Mouse (Mus musculus) olfactory bulb, adult 2 months (tissue): ENCODE measurements around the gene Hacd2.

ENCODE experiments used
- CTCF ChIP-seq: fragments of 200-500 bp; IDR thresholded peaks from 2 replicates; pipeline ENCODE4 v1.5.1; 2012; ENCODE audit warnings: low read depth, mild to moderate bottlenecking, low read length, moderate library complexity; ENCODE audit not compliant: insufficient read depth
- POLR2A ChIP-seq: fragments of 200-500 bp; IDR thresholded peaks from 2 replicates; pipeline ENCODE4 v1.6.1; 2012; ENCODE audit warnings: mild to moderate bottlenecking, low read depth, low read length, moderate library complexity; ENCODE audit not compliant: insufficient read depth

DNA sequence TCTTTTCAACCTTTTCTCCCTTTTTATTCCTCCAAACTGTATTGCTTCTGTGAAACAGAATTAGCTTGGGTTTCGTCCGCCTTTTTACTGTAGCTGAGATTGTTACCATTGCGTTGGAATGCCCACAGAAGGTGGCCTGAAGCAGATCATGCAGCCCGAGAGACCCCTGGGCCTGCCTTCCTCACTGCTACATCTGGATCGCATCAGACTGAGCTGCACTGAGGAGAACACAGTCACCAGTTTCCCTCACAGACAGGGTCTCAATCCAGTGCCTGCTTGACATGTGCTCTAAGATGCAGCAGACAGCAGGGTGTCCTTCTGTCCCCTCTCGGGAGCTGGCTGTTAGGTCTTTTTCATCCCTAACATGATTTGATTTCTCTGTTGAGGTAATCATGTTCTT, 85.8 kb downstream of the Hacd2 start:
- no peak for TF ChIP-seq POLR2A
- TF ChIP-seq CTCF, result no peak
